Mouse (Mus musculus) thymus, adult 2 months (tissue): Measurements from ENCODE around the gene Dclk1.

Source experiments
- CTCF ChIP-seq: fragments of 200-500 bp; IDR thresholded peaks from 2 replicates; pipeline ENCODE4 v1.5.1; 2012; ENCODE audit warnings: mild to moderate bottlenecking, control low read depth, low read length, moderate library complexity, borderline replicate concordance; ENCODE audit not compliant: control insufficient read depth, poor library complexity, insufficient read depth; ENCODE audit errors: extremely low read depth
- POLR2A ChIP-seq: fragments of 200-500 bp; IDR thresholded peaks from 2 replicates; pipeline ENCODE4 v1.6.1; 2012; ENCODE audit warnings: mild to moderate bottlenecking, low read length, control low read depth, moderate library complexity; ENCODE audit not compliant: control insufficient read depth, poor library complexity, insufficient read depth; ENCODE audit errors: extremely low read depth

DNA sequence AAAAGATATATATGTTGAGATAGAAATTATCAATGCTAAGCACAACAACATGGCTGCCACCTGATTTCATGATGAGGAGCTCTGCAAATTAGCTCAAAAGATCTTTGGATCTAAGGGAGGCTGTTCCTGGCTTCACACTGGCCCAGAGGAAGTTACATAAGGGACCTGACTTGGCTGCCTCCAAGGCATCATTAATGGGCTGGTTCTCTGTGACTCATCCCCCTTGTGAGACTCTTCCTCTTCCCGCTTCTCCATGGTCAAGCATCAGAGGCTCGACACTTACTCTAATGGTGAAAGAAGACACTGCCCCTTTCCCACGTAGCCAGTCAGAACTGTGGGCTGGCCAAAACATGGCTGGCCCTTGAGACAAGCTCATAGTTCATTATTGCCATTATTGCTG, 209.7 kb downstream of the Dclk1 start:
- no peak for TF ChIP-seq POLR2A
- no peak for TF ChIP-seq CTCF
